Mouse (Mus musculus) heart, embryonic 11.5 days (tissue): ENCODE data around the gene Ptgr1. TPM values are rescaled to one million over a fixed set of nuclear protein-coding genes. Genes with fewer than 3 reads are reported as not detected.
A peak's percentile ranks its signal among the peaks of the same experiment; 100 is the strongest.

Experiments
- ATAC-seq: fragments of 200-750 bp; cut with Nextera tagmentation; replicated peaks from 2 replicates; pipeline ENCODE4 v1.8.0; 2017; ENCODE audit warnings: moderate library complexity; ENCODE audit not compliant: insufficient number of reproducible peaks, low FRiP score, low TSS enrichment
- H3K27ac ChIP-seq: fragments of 300-500 bp; sonication (generic); 2 replicates; pipeline ENCODE4 v1.5.1; 2014; ENCODE audit warnings: mild to moderate bottlenecking, low read depth, low read length
- H3K27me3 ChIP-seq: fragments of 300-500 bp; sonication (generic); 2 replicates; pipeline ENCODE4 v1.6.1; 2014; ENCODE audit warnings: mild to moderate bottlenecking, low read length, mixed read lengths; ENCODE audit not compliant: control insufficient read depth, insufficient read depth
- H3K36me3 ChIP-seq: fragments of 300-500 bp; sonication (generic); 2 replicates; pipeline ENCODE4 v1.6.1; 2014; ENCODE audit warnings: mild to moderate bottlenecking, low read length, moderate library complexity, mixed read lengths; ENCODE audit not compliant: control insufficient read depth, insufficient read depth
- H3K4me1 ChIP-seq: fragments of 300-500 bp; sonication (generic); 2 replicates; pipeline ENCODE4 v1.6.1; 2014; ENCODE audit warnings: low read length; ENCODE audit not compliant: control insufficient read depth, insufficient read depth
- H3K4me2 ChIP-seq: fragments of 300-500 bp; sonication (generic); 2 replicates; pipeline ENCODE4 v1.6.1; 2014; ENCODE audit warnings: mild to moderate bottlenecking, moderate library complexity
- H3K4me3 ChIP-seq: fragments of 300-500 bp; sonication (generic); 2 replicates; pipeline ENCODE4 v1.5.1; 2014; ENCODE audit warnings: low read depth, low read length
- H3K9ac ChIP-seq: fragments of 300-500 bp; sonication (generic); 2 replicates; pipeline ENCODE4 v1.6.1; 2014; ENCODE audit warnings: mild to moderate bottlenecking, low read depth, low read length, moderate library complexity
- H3K9me3 ChIP-seq: fragments of 300-500 bp; sonication (generic); replicated peaks from 2 replicates; pipeline ENCODE4 v1.6.1; 2016; ENCODE audit warnings: low read length; ENCODE audit not compliant: control insufficient read depth
- WGBS: fragments of 180-500 bp; shearing (Covaris S2); extraction: QIAGEN DNeasy Blood & Tissue Kit; methylation state at CpG from one replicate; pipeline ENCODE4 v1.1.7; 2014; ENCODE audit not compliant: insufficient replicate concordance; 5-methylcytosine and 5-hydroxymethylcytosine counted together
- polyA plus RNA-seq: library from polyadenylated mRNA; unstranded; fragments of >200 nt; fragmentation: Nextera tagmentation; extraction: Ambion mirVana; gene quantifications from 2 replicates; pipeline ENCODE4 v1.2.1, GENCODE M21; 2014

The Ptgr1 gene
- polyA plus RNA-seq, 1 experiment from 2014 or later, result 11.3 TPM

GRCm38 (mm10) chr4:58944206-58944553 lies 42.7 kb downstream of the Ptgr1 start:
- Histone ChIP-seq H3K4me1 (no peaks in the 10 kb centered on the region; the same call in 1 of the 2 replicates), H3K36me3 (no peaks in the 10 kb centered on the region), H3K9ac (peak overlapping the region; percentile 73; the same call in 1 of the 2 replicates), H3K4me2 (peak overlapping the region; percentile 91), H3K9me3 (no peaks in the 10 kb centered on the region), H3K4me3 (peak overlapping the region; percentile 79), H3K27me3 (peaks cover 12% of the 10 kb centered on the region; the same call in 1 of the 2 replicates), H3K27ac (no peak overlapping the region)
- 17% methylated on average over 6 of the region's 6 CpGs for WGBS
- ATAC-seq, result no peak

GRCm38 (mm10) chr4:58943420-58944205 lies 43.3 kb downstream of the Ptgr1 start, which contains the start of gene Zkscan16:
Gene Zkscan16 (plus strand): TSS chr4:58943628.
- ATAC-seq, result 0 out of 2 replicates have a peak, but pooled peaks have one; percentile 14
- no peak within 1 kb of the TSS for H3K27ac ChIP-seq
- H3K27me3 ChIP-seq, result peaks cover 12% of the 10 kb centered on the region; the same call in 1 of the 2 replicates
- H3K4me2 ChIP-seq, result peak within 1 kb of the TSS; percentile 91
- H3K9me3 ChIP-seq, result no peaks in the 10 kb centered on the region
- H3K4me1 ChIP-seq, result no peaks in the 10 kb centered on the region; the same call in 1 of the 2 replicates
- 2% methylated on average over 50 of the region's 50 CpGs for WGBS
- H3K4me3 ChIP-seq, result peak within 1 kb of the TSS; percentile 79
- no peaks in the 10 kb centered on the region for H3K36me3 ChIP-seq
- peak within 1 kb of the TSS; percentile 73 for H3K9ac ChIP-seq

- Histone ChIP-seq H3K4me3 (peak overlapping the region; percentile 79), H3K9me3 (no peaks in the 10 kb centered on the region), H3K4me1 (no peaks in the 10 kb centered on the region; the same call in 1 of the 2 replicates), H3K4me2 (peak overlapping the region; percentile 91), H3K27me3 (peaks cover 12% of the 10 kb centered on the region; the same call in 1 of the 2 replicates), H3K36me3 (no peaks in the 10 kb centered on the region), H3K9ac (peak overlapping the region; percentile 73; the same call in 1 of the 2 replicates), H3K27ac (no peak overlapping the region)
- ATAC-seq, result no peak
- WGBS, result 66% methylated on average over 4 of the region's 4 CpGs
Measured at GRCm38 (mm10) chr4:58942942-58943341, 44.0 kb downstream of the Ptgr1 start.

- Histone ChIP-seq H3K4me2 (no peak overlapping the region), H3K27ac (no peak overlapping the region), H3K4me1 (no peaks in the 10 kb centered on the region; the same call in 1 of the 2 replicates), H3K9me3 (no peaks in the 10 kb centered on the region), H3K36me3 (no peaks in the 10 kb centered on the region), H3K4me3 (no peak overlapping the region), H3K27me3 (peaks cover 12% of the 10 kb centered on the region; the same call in 1 of the 2 replicates), H3K9ac (no peak overlapping the region)
- ATAC-seq, result no peak
Measured at GRCm38 (mm10) chr4:58941638-58942037, 45.3 kb downstream of the Ptgr1 start.

- Histone ChIP-seq H3K9ac (no peak overlapping the region), H3K36me3 (no peaks in the 10 kb centered on the region), H3K9me3 (no peaks in the 10 kb centered on the region), H3K4me3 (no peak overlapping the region), H3K4me1 (peaks cover 5% of the 10 kb centered on the region; the same call in 1 of the 2 replicates), H3K4me2 (no peak overlapping the region), H3K27ac (no peak overlapping the region), H3K27me3 (no peaks in the 10 kb centered on the region)
- no peak for ATAC-seq
- WGBS, result 71% methylated on average over 3 of the region's 3 CpGs
Measured at GRCm38 (mm10) chr4:58935846-58936245, 51.1 kb downstream of the Ptgr1 start.

GRCm38 (mm10) chr4:58934746-58935476 lies 52.0 kb downstream of the Ptgr1 start:
- H3K36me3 ChIP-seq, result no peaks in the 10 kb centered on the region
- no peak for ATAC-seq
- H3K27ac ChIP-seq, result no peak overlapping the region
- no peak overlapping the region for H3K4me3 ChIP-seq
- H3K27me3 ChIP-seq, result no peaks in the 10 kb centered on the region
- no peaks in the 10 kb centered on the region for H3K9me3 ChIP-seq
- peak overlapping the region; percentile 20; the same call in 1 of the 2 replicates for H3K4me2 ChIP-seq
- 29% methylated on average over 15 of the region's 15 CpGs for WGBS
- no peak overlapping the region for H3K9ac ChIP-seq
- peaks cover 5% of the 10 kb centered on the region; the same call in 1 of the 2 replicates for H3K4me1 ChIP-seq

GRCm38 (mm10) chr4:58934308-58934707 lies 52.6 kb downstream of the Ptgr1 start:
- H3K4me1 ChIP-seq, result peaks cover 5% of the 10 kb centered on the region; the same call in 1 of the 2 replicates
- no peaks in the 10 kb centered on the region for H3K36me3 ChIP-seq
- no peak for ATAC-seq
- H3K27me3 ChIP-seq, result no peaks in the 10 kb centered on the region
- H3K27ac ChIP-seq, result no peak overlapping the region
- H3K4me2 ChIP-seq, result no peak overlapping the region
- H3K4me3 ChIP-seq, result no peak overlapping the region
- H3K9ac ChIP-seq, result no peak overlapping the region
- H3K9me3 ChIP-seq, result no peaks in the 10 kb centered on the region
- 71% methylated on average over 4 of the region's 4 CpGs for WGBS

- no peak for ATAC-seq
- Histone ChIP-seq H3K36me3 (no peaks in the 10 kb centered on the region), H3K4me2 (no peak overlapping the region), H3K27me3 (no peaks in the 10 kb centered on the region), H3K9me3 (no peaks in the 10 kb centered on the region), H3K9ac (no peak overlapping the region), H3K27ac (no peak overlapping the region), H3K4me3 (no peak overlapping the region), H3K4me1 (peaks cover 5% of the 10 kb centered on the region; the same call in 1 of the 2 replicates)
- WGBS, result 80% methylated on average over 6 of the region's 6 CpGs
Measured at GRCm38 (mm10) chr4:58932541-58932940, 54.4 kb downstream of the Ptgr1 start.
